Mouse (Mus musculus): ENCODE measurements around the gene Pola2.

GRCm38 (mm10) chr19:5921715-5922114 is 42.3 kb downstream of the Pola2 start:
- no peak for TF ChIP-seq CTCF (IDR thresholded peaks at IDR 0.05; ENCODE audit: borderline replicate concordance, control insufficient read depth, extremely low read depth, insufficient read depth, low read length, poor library complexity)
- TF ChIP-seq POLR2A (IDR thresholded peaks at IDR 0.05; ENCODE audit: control insufficient read depth, extremely low read depth, insufficient read depth, low read length, poor library complexity), result no peak

Data from thymus, adult 2 months (tissue).